ENCODE assay signal across 9 mouse cellular contexts in genomic region chr6:96116534-96117272, GRCm38 (mm10). TPM values are rescaled to one million over a fixed set of nuclear protein-coding genes. Genes with fewer than 3 reads are reported as not detected.
DNase-seq lines count a peak whose midpoint lies in the region; ATAC-seq and TF ChIP-seq lines count a peak whose summit lies in the region.
"Had no signal": no experiment of that assay in that cellular context is flagged by ENCODE, and none has a peak within 500 bp of the region (broad histone marks: within the 10 kb centered on the region; RNA-seq: fewer than 3 reads in every experiment).

No protein-coding gene starts in this region.

- no peaks in the 10 kb centered on the region for H3K36me3 ChIP-seq in embryonic facial prominence, embryonic 14.5 days (ENCODE audit: control insufficient read depth, insufficient read depth, low read length)
- H3K36me3 ChIP-seq in liver, postnatal 0 days (replicated peaks; ENCODE audit: insufficient read depth, low read length), result no peaks in the 10 kb centered on the region

- peak; percentile 4 to 21 for DNase-seq in lung, adult 18-20 months
- no peak for DNase-seq in lung, postnatal 25 days (ENCODE audit: low spot score)
- peak; percentile 48 for DNase-seq in embryonic facial prominence, embryonic 14.5 days (ENCODE audit: low spot score)
- DNase-seq in heart, postnatal 25 days (ENCODE audit: low spot score), result peak; percentile 1
- DNase-seq in layer of hippocampus, adult 2 months (ENCODE audit: low spot score in 2 of 2), result peak; percentile 61 to 70
- peak; percentile 18 for DNase-seq in liver, postnatal 0 days
- peak; percentile 13 for DNase-seq in ovary, postnatal 14 days (ENCODE audit: low spot score)

- TF ChIP-seq CTCF in layer of hippocampus, adult 2 months (conservative IDR thresholded peaks at IDR 0.05), result peak; percentile 52
- no peak for TF ChIP-seq CTCF in liver, postnatal 0 days (IDR thresholded peaks at IDR 0.05; ENCODE audit: low read depth)

- no peak overlapping the region; the same call in 1 of the 2 replicates for H3K27ac ChIP-seq in embryonic facial prominence, embryonic 14.5 days (replicated peaks; ENCODE audit: low read depth, low read length)
- H3K27ac ChIP-seq in layer of hippocampus, adult 2 months, result peak overlapping the region; percentile 94
- H3K27ac ChIP-seq in liver, postnatal 0 days (ENCODE audit: low read depth), result no peak overlapping the region

- H3K9me3 ChIP-seq in embryonic facial prominence, embryonic 14.5 days (ENCODE audit: control insufficient read depth, low read length), result no peaks in the 10 kb centered on the region
- H3K9me3 ChIP-seq in liver, postnatal 0 days (ENCODE audit: low read length), result no peaks in the 10 kb centered on the region

- peak; percentile 63 for ATAC-seq in embryonic facial prominence, embryonic 14.5 days (ENCODE audit: low read depth)
- ATAC-seq in liver, postnatal 0 days, result no peak; the same call in 1 of the 2 replicates
- no peak for ATAC-seq in megakaryocyte-erythroid progenitor cell, adult 5-6 weeks (replicated peaks; ENCODE audit: low FRiP score, low TSS enrichment, poor library complexity, severe bottlenecking)
- ATAC-seq: Patski had no signal

- TF ChIP-seq EP300 in liver, postnatal 0 days (IDR thresholded peaks at IDR 0.05; ENCODE audit: low read depth), result no peak

- peak overlapping the region; percentile 83 for H3K4me2 ChIP-seq in embryonic facial prominence, embryonic 14.5 days (ENCODE audit: low read depth, low read length)
- H3K4me2 ChIP-seq in liver, postnatal 0 days (ENCODE audit: low read depth, low read length), result peak overlapping the region; percentile 84

- WGBS in embryonic facial prominence, embryonic 14.5 days, result under 1% methylated on average over 28 of the region's 32 CpGs
- WGBS in liver, postnatal 0 days (ENCODE audit: insufficient replicate concordance), result 2% methylated on average over 32 of the region's 32 CpGs

- peak overlapping the region; percentile 56 for H3K4me3 ChIP-seq in embryonic facial prominence, embryonic 14.5 days (ENCODE audit: low read depth, low read length)
- peak overlapping the region; percentile 81 for H3K4me3 ChIP-seq in layer of hippocampus, adult 2 months
- peak overlapping the region; percentile 58 for H3K4me3 ChIP-seq in liver, postnatal 0 days (ENCODE audit: low read depth, low read length)

- H3K9ac ChIP-seq in embryonic facial prominence, embryonic 14.5 days (ENCODE audit: low read depth, low read length), result peak overlapping the region; percentile 69
- H3K9ac ChIP-seq in liver, postnatal 0 days (replicated peaks), result peak overlapping the region; percentile 18; the same call in 1 of the 2 replicates

- intact Hi-C loops in heart, postnatal 25 days (cut with DNase I), result no loop called here

- peaks cover 5% of the 10 kb centered on the region for H3K4me1 ChIP-seq in embryonic facial prominence, embryonic 14.5 days (ENCODE audit: control insufficient read depth, insufficient read depth, low read length)
- H3K4me1 ChIP-seq in liver, postnatal 0 days (ENCODE audit: insufficient read depth), result 0 out of 2 replicates have a peak, but pooled peaks cover 2% of the 10 kb centered on the region

- H3K27me3 ChIP-seq in embryonic facial prominence, embryonic 14.5 days (replicated peaks; ENCODE audit: control insufficient read depth, insufficient read depth, low read length), result no peaks in the 10 kb centered on the region; the same call in 1 of the 2 replicates
- 0 out of 2 replicates have a peak, but pooled peaks cover 3% of the 10 kb centered on the region for H3K27me3 ChIP-seq in liver, postnatal 0 days (ENCODE audit: insufficient read depth, low read length)

RNA-seq across cellular contexts. Expression of gene Fam19a1, which starts 3.7 kb away (rescaled TPM):
- polyA plus RNA-seq in embryonic facial prominence, embryonic 14.5 days (2014; fragmentation: Nextera tagmentation; extraction: Ambion mirVana), result 2.0 and 3.5 TPM in 2 replicates
- total RNA-seq in heart, postnatal 25 days (2021), result under 1 TPM in 1 of 2 experiments, not detected in 1; 0.08 TPM
- total RNA-seq in layer of hippocampus, adult 2 months (2021), result 10 to 100 TPM; 63.7 to 74.4 TPM
- polyA plus RNA-seq in liver, postnatal 0 days (2015; fragmentation: Nextera tagmentation; extraction: Ambion mirVana), result not detected in 2 replicates
- total RNA-seq in megakaryocyte-erythroid progenitor cell, adult 5-6 weeks (2014; fragmentation: Nextera tagmentation), result not detected in 2 replicates
- not detected in 2 replicates for total RNA-seq in megakaryocyte-erythroid progenitor cell, adult 5-6 weeks (2017)
- polyA plus RNA-seq: Patski had no signal

RNA-seq across cellular contexts. Expression of gene 1700123L14Rik, which starts 49.3 kb away (rescaled TPM):
- not detected in 2 replicates for polyA plus RNA-seq in embryonic facial prominence, embryonic 14.5 days (2014; fragmentation: Nextera tagmentation; extraction: Ambion mirVana)
- total RNA-seq in heart, postnatal 25 days (2021), result not detected
- total RNA-seq in layer of hippocampus, adult 2 months (2021), result not detected
- polyA plus RNA-seq in liver, postnatal 0 days (2015; fragmentation: Nextera tagmentation; extraction: Ambion mirVana), result not detected in 2 replicates
- total RNA-seq in megakaryocyte-erythroid progenitor cell, adult 5-6 weeks (2014; fragmentation: Nextera tagmentation), result not detected in 2 replicates
- not detected in 2 replicates for total RNA-seq in megakaryocyte-erythroid progenitor cell, adult 5-6 weeks (2017)
- polyA plus RNA-seq: Patski had no signal

Comparison
In these comparisons a context has a peak if more than half of its experiments do, and no peak if none do; other contexts are left out.
1. RNA of gene Fam19a1, which starts 3.7 kb away (total RNA-seq): 63.7 to 74.4 TPM in layer of hippocampus, adult 2 months; 0.08 TPM in heart, postnatal 25 days and not detected in megakaryocyte-erythroid progenitor cell, adult 5-6 weeks; every median in the first group is over 10 times any median in the second.
2. Peak in every context shown above with its lines, with median percentiles within 50 percentile points of each other: H3K4me3 ChIP-seq.